Mouse (Mus musculus) splenic B cell, adult 2 months (primary cell): ENCODE results near the gene Rsph10b.

Experiments used
- DNase-seq: peaks from one replicate; pipeline ENCODE4 v3.0.0-alpha.2; 2011; ENCODE audit warnings: low read depth, low spot score
- H3K27me3 ChIP-seq: 2 replicates; pipeline ENCODE4 v1.6.1; 2012; ENCODE audit warnings: mild to moderate bottlenecking, low read length, moderate library complexity, mixed read lengths; ENCODE audit not compliant: control insufficient read depth, poor library complexity, insufficient read depth, severe bottlenecking
- H3K36me3 ChIP-seq: 2 replicates; pipeline ENCODE4 v1.6.1; 2012; ENCODE audit warnings: mild to moderate bottlenecking, low read length, moderate library complexity, mixed read lengths; ENCODE audit not compliant: control insufficient read depth, poor library complexity, insufficient read depth, severe bottlenecking

Rsph10b gene

DNA sequence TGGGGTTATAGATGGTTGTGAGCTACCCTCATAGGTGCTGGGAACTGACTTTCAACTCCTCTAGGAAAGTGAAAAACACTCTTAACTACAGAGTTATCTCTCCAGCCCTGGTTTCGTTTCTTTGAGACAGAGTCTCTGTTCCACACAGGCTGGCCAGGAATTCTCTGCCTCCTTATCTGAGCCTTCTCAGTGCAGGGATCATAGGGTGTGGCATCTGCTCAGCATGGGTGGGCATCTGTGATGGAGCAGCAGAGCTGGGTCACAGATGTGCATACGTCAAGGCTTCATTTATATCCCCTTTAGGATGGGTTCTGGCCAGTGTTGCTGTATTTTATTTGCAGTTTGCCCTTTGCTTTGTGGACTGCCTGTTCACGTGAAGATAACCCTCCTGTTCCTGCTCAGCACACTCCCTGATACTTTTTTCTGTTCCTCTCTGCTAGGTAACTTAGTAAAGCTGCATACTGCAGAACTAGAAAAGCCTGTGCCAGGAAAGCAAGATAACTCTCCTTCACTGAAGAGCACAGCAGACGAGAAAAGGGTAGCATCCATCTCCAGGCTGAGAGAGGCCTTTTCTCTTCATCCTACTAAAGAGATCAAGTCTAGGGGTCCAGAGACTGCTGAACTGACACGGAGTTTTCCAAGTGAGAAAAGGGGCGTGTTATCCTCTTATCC lies 7.9 kb upstream of the Rsph10b start:
- H3K36me3 ChIP-seq, result peaks cover 11% of the 10 kb centered on the region; the same call in 1 of the 2 replicates
- no peak for DNase-seq
- H3K27me3 ChIP-seq, result no peaks in the 10 kb centered on the region

- no peaks in the 10 kb centered on the region for H3K27me3 ChIP-seq
These were observed 5.0 kb upstream of the Rsph10b start, which contains the start of gene Gm42421 for GRCm38 (mm10) chr5:143927875-143928274. Gene Gm42421, plus strand, starts transcription at chr5:143928175.

GRCm38 (mm10) chr5:143929291-143929690 lies 3.5 kb upstream of the Rsph10b start:
- no peak for DNase-seq
- Histone ChIP-seq H3K27me3 (no peaks in the 10 kb centered on the region), H3K36me3 (peaks cover 8% of the 10 kb centered on the region; the same call in 1 of the 2 replicates)

More at GRCm38 (mm10) chr5:143927875-143928274, 5.0 kb upstream of the Rsph10b start, which contains the start of gene Gm42421:
- H3K36me3 ChIP-seq, result peaks cover 9% of the 10 kb centered on the region; the same call in 1 of the 2 replicates
- DNase-seq, result no peak

- Histone ChIP-seq H3K27me3 (no peaks in the 10 kb centered on the region), H3K36me3 (peaks cover 8% of the 10 kb centered on the region; the same call in 1 of the 2 replicates)
- DNase-seq, result no peak
These were observed 2.2 kb upstream of the Rsph10b start for GRCm38 (mm10) chr5:143930656-143931055.

GRCm38 (mm10) chr5:143931863-143932580 lies 813 bp upstream of the Rsph10b start:
- Histone ChIP-seq H3K27me3 (no peaks in the 10 kb centered on the region), H3K36me3 (peaks cover 8% of the 10 kb centered on the region; the same call in 1 of the 2 replicates)
- DNase-seq, result no peak

DNA sequence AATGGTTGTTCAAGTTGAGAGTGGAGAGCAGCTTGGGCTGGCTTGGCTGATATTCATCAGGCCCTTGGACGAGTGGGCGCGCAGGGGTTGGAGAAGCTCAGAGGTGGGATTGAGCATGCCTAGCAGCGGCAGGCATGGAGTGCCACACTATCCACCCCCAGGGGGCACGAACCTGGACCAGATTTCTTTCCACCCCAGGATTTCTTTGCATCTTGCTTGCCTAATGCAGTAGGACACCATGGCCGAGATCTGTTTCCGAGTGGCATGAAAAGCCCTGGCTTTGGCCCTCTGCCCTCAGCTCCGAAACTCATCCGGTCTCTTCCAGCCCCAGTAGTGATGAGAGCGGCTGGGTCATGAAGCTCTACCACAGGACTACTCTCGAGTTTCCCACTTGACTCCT lies 579 bp downstream of the Rsph10b start:
- DNase-seq, result no peak
- Histone ChIP-seq H3K27me3 (no peaks in the 10 kb centered on the region), H3K36me3 (peaks cover 8% of the 10 kb centered on the region; the same call in 1 of the 2 replicates)

GRCm38 (mm10) chr5:143933875-143934274 lies 1.0 kb downstream of the Rsph10b start:
- Histone ChIP-seq H3K36me3 (peaks cover 4% of the 10 kb centered on the region; the same call in 1 of the 2 replicates), H3K27me3 (no peaks in the 10 kb centered on the region)
- DNase-seq, result no peak

DNA sequence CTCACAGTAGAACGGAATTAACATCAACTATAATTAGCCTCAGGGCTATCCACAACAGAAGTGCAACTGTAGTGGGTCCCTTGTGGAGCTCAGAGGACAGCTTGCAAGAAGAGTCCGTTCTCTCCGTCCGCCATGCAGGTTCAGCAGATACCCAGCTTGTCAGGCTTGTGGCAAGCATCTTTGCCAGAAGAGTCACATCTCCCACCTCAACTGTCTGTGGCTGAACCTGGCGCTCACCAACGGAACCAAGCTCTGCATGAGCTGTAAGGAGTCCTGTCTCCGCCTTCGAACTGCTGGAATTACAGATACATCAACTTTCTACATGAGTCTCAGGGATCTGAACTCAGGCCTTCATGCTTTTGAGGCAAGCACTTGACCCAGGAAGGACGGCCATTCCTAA lies 3.3 kb downstream of the Rsph10b start:
- DNase-seq, result no peak

DNA sequence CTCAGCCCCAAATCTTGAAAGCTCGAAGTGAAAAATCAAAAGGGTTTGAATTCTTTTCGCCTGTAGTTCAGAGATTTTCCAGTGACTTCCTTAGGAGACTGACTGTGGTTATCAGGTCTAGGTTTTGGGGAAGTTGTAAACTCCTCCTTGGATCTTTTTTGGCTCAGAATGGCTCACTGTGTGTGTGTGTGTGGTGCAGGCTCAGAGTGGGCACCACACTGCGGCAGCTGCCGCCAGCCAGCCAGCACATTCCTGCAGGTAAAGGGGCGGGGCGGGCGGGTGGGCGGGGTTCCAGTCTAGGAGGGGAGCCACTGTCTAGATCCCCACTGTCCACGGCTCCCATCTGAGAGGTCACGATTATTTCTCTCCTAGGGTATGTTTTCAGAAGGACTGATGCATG lies 8.8 kb downstream of the Rsph10b start:
- H3K27me3 ChIP-seq, result no peaks in the 10 kb centered on the region
- DNase-seq, result no peak
- no peaks in the 10 kb centered on the region for H3K36me3 ChIP-seq

More for the DNA sequence above, 3.3 kb downstream of the Rsph10b start:
- H3K27me3 ChIP-seq, result no peaks in the 10 kb centered on the region
- H3K36me3 ChIP-seq, result no peaks in the 10 kb centered on the region

- no peaks in the 10 kb centered on the region for H3K27me3 ChIP-seq
- no peaks in the 10 kb centered on the region for H3K36me3 ChIP-seq
- DNase-seq, result no peak
These were observed 10.6 kb downstream of the Rsph10b start for GRCm38 (mm10) chr5:143943231-143944125.

GRCm38 (mm10) chr5:143948361-143948760 lies 15.5 kb downstream of the Rsph10b start:
- H3K36me3 ChIP-seq, result no peaks in the 10 kb centered on the region
- DNase-seq, result no peak

DNA sequence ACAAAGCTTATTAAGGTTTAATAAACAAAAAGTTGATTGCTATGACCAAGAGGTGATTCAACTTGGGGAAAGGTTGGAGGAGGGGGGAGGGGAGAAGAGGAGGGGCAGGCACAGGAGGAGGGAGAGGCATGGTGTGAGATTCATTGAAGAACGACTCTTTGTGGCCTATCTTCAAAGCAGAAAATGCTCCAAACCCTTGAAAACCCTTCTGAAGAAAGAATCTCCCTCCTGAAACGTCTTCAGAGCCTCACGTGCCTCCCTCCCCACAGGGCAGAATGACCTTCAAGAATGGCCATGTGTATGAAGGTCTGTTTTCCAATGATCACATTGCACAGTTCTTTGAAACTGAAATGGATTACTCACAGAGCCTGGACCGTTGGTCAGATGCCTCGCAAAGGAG lies 17.2 kb downstream of the Rsph10b start:
- Histone ChIP-seq H3K36me3 (no peaks in the 10 kb centered on the region), H3K27me3 (no peaks in the 10 kb centered on the region)
- DNase-seq, result no peak

More at GRCm38 (mm10) chr5:143948361-143948760, 15.5 kb downstream of the Rsph10b start:
- H3K27me3 ChIP-seq, result no peaks in the 10 kb centered on the region

- no peaks in the 10 kb centered on the region for H3K27me3 ChIP-seq
- no peak for DNase-seq
These were observed 24.3 kb downstream of the Rsph10b start for GRCm38 (mm10) chr5:143957101-143957500.

GRCm38 (mm10) chr5:143959551-143959950 lies 26.7 kb downstream of the Rsph10b start:
- no peak for DNase-seq
- no peaks in the 10 kb centered on the region for H3K36me3 ChIP-seq
- H3K27me3 ChIP-seq, result no peaks in the 10 kb centered on the region

More at GRCm38 (mm10) chr5:143957101-143957500, 24.3 kb downstream of the Rsph10b start:
- no peaks in the 10 kb centered on the region for H3K36me3 ChIP-seq
